Mouse (Mus musculus): Measurements from ENCODE around the gene Fsd2.

GRCm38 (mm10) chr7:81563506-81564015, 3.2 kb downstream of the Fsd2 start:
- TF ChIP-seq ZNF384 (IDR thresholded peaks at IDR 0.05; ENCODE audit: low read depth, low read length) (no peak), POLR2AphosphoS2 (IDR thresholded peaks at IDR 0.05; ENCODE audit: low read length) (no peak), CTCF (IDR thresholded peaks at IDR 0.05 in 2 of 3, conservative IDR thresholded peaks at IDR 0.05 in 1 of 3; ENCODE audit: control insufficient read depth in 1 of 3, insufficient read depth in 1 of 3, low read depth in 2 of 3, low read length in 3 of 3, poor library complexity in 1 of 3, severe bottlenecking in 1 of 3) (no peak), MAX (IDR thresholded peaks at IDR 0.05; ENCODE audit: low read length) (no peak), TBP (IDR thresholded peaks at IDR 0.05; ENCODE audit: low read depth, low read length) (no peak), GATA1 (IDR thresholded peaks at IDR 0.05; ENCODE audit: low read depth, low read length) (no peak), MAFK (IDR thresholded peaks at IDR 0.05; ENCODE audit: borderline replicate concordance, low read depth, low read length) (no peak), ZC3H11A (IDR thresholded peaks at IDR 0.05; ENCODE audit: low read depth, low read length) (no peak), POLR2A (IDR thresholded peaks at IDR 0.05; ENCODE audit: control insufficient read depth in 1 of 2, insufficient read depth in 1 of 2, low read depth in 1 of 2, low read length in 2 of 2, poor library complexity in 1 of 2) (no peak), E2F4 (IDR thresholded peaks at IDR 0.05; ENCODE audit: borderline replicate concordance, low read depth, low read length) (no peak), TCF12 (IDR thresholded peaks at IDR 0.05; ENCODE audit: low read depth, low read length) (no peak), JUND (IDR thresholded peaks at IDR 0.05; ENCODE audit: low read depth, low read length) (no peak), HCFC1 (IDR thresholded peaks at IDR 0.05; ENCODE audit: low read depth, low read length) (no peak), EP300 (IDR thresholded peaks at IDR 0.05; ENCODE audit: low read depth in 1 of 2, low read length in 2 of 2) (no peak)

All from MEL (cell line).